Mouse (Mus musculus) c-Kit-negative CD71-positive TER-119-positive erythroid progenitor cells, embryonic 14.5 days (primary cell): ENCODE measurements around the gene Hoxd11.

ENCODE experiments used
- DNase-seq: peaks from one replicate; pipeline ENCODE4 v3.0.0-alpha.2; 2013; ENCODE audit warnings: low read depth, low spot score

The Hoxd11 gene

GRCm38 (mm10) chr2:74695813-74696430 is 16.6 kb downstream of the Hoxd11 start:
- no peak for DNase-seq

DNA sequence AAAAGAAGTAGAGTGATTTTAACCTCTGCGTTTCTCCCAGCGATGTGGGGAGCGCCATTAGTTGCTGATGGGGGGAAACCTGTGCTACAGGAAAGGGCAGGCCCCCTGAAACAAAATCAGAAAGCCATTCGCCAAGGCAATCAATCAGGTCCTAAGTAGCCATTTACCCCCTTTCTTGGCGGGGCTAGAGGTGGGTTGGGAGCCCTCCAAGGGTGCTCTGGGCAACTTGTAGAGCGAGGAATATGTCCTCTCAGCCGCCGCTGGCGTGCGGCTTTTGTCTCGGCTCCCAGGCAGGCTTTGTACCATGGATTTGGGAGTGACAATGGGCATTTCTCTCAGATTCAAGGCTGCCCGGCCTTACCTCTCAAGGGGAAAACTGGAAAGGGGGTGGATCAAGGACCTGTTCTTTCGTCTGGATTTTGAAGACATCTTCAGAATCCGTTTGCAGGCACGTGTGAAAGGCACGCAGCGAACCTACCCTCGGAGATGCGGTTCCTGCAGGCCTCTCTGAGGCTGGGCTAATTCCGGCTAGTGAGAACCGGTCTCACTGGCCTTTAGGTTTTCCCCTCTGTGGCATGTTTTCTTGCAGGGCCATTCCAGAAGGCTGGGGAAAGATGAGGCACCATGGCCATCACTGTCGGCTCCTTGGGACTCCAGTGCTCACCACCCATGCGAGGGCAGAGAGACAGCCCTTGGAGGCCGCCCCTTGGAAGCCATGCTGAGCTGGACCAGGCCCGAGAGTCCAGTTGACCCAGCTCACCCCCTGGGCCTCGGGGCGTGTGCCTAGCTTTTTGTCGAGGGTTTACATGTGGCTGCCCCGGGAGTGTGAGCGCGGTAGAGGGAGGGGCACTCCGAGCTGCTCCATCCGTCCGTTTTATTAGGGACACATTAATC is 17.3 kb downstream of the Hoxd11 start:
- no peak for DNase-seq

DNA sequence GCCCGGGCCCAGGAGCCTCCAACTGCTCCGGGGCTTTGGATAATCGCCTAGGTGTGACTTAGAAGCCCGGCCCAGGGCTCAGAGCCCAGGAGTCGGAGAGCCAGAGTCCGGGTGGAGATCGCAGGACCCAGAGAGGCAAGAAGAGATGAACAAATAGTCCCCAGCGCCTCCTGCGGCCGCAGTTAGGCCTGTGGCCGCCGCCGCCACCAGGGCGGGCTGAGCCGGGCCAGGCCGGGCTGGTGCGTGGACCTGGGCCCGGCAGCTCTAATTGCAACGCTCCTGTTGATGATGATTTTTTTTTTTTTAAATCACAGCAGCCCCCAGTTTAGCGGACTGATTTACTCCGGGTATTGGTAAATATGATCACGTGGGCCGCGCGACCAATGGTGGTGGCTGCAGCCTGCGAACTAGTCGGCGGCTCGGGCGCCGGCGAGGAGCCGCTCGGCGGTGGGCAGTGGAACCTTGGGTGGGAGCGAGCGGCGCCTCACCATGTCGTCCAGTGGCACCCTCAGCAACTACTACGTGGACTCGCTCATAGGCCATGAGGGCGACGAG is 18.3 kb downstream of the Hoxd11 start, which contains the start of gene Hoxd9:
TSS of gene Hoxd9 (plus strand) at position 161 of the 555 bp plus-strand sequence.
- DNase-seq, result no peak

- no peak for DNase-seq
Measured at GRCm38 (mm10) chr2:74698201-74699052, 19.1 kb downstream of the Hoxd11 start.

- no peak for DNase-seq
Measured at GRCm38 (mm10) chr2:74699053-74699430, 19.7 kb downstream of the Hoxd11 start.

GRCm38 (mm10) chr2:74699664-74700545 is 20.5 kb downstream of the Hoxd11 start:
- DNase-seq, result no peak

- no peak for DNase-seq
Measured at GRCm38 (mm10) chr2:74700546-74701112, 21.3 kb downstream of the Hoxd11 start.

DNA sequence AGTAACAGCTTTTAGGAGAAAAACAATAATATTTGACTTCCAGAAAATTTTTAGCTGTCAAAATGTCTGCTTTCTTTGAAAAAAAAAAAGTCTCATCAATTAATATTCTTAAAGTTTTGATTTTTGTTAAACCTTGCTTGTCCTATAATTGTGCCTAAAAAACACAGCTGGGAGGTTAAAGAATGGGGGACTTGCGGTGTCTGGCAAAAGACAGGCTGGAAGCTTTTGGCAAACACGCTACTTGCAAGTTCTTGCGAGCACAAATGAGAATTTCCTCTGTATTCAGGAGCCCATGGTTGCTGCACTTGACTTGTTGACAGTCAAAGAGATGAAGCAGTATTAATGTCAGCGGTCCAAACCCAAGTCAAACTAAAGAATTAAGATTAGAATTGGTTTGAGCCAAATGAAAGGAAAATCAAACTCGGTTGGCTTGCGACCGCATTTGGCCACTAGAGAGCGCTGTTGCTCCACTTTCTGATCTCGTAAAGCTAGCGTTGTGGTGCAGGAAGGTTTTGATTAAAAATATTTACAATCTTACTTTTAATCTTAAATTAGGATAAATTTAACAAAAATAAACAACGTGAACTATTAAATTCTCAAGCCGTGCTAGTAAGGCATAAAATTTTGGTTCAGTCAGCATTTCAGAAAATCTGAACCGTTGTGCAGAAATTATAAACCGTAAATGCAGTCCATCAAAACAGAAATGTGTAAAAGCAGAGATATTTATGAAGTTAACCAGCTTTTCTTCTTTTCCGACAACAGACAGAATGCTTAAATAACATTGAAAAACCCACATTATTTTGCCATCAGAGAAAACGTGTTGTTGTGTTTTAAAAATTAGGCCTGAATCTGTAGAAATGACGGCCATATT is 22.8 kb downstream of the Hoxd11 start:
- DNase-seq, result peak; percentile 17

- no peak for DNase-seq
Measured at GRCm38 (mm10) chr2:74702820-74703219, 23.5 kb downstream of the Hoxd11 start.

DNA sequence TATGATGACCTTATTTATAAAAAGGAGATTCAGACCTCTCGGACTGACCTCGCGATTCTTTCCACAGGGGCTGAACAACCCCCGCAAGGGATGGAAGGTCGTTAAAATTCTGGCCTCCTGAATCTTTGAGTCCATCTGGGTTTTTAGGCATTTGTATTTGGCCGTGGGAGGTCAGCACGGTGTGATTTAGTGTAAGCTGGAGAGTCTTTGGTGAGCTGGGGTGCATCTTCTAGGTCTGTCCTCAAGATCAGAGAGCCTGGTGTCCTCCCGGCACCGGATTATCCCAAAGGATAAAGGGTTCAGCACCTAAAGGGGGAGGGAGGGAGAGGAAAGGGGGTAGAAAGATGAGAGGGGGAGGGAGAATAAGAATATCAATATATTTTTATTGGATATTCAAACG is 24.0 kb downstream of the Hoxd11 start:
- DNase-seq, result no peak

GRCm38 (mm10) chr2:74703720-74704392 is 24.5 kb downstream of the Hoxd11 start:
- no peak for DNase-seq

DNA sequence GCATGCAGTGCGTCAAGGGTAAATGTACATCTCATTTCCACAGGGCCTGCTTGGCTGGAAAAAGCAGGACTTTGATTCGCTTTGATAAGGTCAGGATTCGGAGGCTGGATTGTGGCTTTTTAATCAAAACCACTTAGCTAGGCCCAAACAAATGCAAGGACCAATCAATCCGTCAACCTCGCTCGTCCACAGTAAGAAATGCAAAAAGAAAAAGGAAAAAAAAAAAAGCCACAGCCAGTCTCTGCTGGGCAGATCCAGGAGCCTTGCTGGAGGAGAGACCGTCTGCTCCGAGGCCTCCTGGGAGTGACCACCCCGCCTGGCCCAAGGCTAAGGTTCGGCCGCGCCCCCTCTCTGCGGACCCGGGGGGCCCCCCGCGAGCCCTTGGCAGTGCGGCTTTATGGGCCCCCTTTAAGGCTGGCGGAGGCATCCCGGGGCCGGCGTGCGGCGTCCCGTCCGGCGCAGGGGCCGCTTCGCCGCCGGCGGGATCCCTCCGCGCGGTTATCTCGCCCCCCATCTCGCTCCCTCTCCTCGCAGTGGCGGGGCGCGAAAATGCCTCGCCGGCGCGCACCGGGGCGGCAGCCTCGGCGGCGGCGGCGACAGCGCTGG is 25.1 kb downstream of the Hoxd11 start, which contains the start of gene Hoxd8:
TSS of gene Hoxd8 (plus strand) at position 223 of the 606 bp plus-strand sequence.
- no peak for DNase-seq

- no peak for DNase-seq
Measured at GRCm38 (mm10) chr2:74704999-74705466, 25.7 kb downstream of the Hoxd11 start.

GRCm38 (mm10) chr2:74705467-74706089 is 26.2 kb downstream of the Hoxd11 start:
- DNase-seq, result no peak

DNA sequence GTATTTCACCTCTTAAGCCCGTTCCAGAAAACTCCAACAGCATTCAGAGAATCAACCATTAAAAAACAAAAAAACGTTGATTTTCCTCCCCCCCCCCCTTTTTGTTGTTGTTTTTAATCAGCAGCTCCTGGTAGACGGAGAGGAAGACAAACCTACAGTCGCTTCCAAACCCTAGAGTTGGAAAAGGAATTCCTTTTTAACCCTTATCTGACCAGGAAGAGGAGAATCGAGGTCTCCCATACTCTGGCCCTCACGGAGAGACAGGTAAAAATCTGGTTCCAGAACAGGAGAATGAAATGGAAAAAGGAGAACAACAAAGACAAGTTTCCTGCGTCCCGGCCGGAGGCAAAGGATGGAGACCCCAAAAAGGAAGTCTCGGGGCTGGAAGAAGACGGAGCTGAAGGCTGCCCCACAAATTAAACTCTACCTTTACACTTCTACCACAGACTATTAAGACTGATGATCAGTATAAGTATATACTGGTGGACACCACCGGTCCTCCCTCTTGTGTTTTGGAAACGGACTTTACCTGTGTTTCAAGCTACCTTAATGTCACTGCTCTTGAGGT is 27.1 kb downstream of the Hoxd11 start:
- DNase-seq, result no peak

DNA sequence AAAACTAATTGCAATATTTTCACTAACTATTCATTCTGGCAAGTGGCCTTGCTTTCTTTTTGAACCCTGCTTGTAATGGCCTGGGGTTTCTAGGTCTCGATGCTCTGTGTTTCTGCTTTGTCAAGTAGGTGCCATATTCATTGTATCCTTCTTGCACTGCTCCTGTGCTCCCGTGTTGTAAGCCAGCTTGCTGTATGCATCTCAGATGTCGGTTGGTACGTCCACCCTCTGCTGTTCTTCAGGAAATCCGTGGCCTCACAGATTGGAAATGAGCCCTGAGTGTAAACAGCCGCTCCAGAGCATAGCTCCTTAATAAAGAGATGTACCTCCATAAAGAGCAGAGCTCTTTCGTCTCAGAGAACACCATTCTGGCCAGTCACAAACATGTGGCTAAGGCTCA is 28.2 kb downstream of the Hoxd11 start:
- DNase-seq, result no peak

GRCm38 (mm10) chr2:74708676-74709075 is 29.3 kb downstream of the Hoxd11 start:
- no peak for DNase-seq
